Mouse (Mus musculus) ES-Bruce4 (cell line): ENCODE data around the gene Calm1.

Source experiments
- CTCF ChIP-seq: IDR thresholded peaks from one replicate; pipeline ENCODE4 v1.8.1; 2011; ENCODE audit warnings: low read depth, low read length
- EP300 ChIP-seq: IDR thresholded peaks from 2 replicates; pipeline ENCODE4 v1.6.1; 2011; ENCODE audit warnings: low read depth, low read length; ENCODE audit not compliant: insufficient read depth
- POLR2A ChIP-seq: IDR thresholded peaks from one replicate; pipeline ENCODE4 v1.8.1; 2011; ENCODE audit warnings: low read length; ENCODE audit not compliant: insufficient read depth

DNA sequence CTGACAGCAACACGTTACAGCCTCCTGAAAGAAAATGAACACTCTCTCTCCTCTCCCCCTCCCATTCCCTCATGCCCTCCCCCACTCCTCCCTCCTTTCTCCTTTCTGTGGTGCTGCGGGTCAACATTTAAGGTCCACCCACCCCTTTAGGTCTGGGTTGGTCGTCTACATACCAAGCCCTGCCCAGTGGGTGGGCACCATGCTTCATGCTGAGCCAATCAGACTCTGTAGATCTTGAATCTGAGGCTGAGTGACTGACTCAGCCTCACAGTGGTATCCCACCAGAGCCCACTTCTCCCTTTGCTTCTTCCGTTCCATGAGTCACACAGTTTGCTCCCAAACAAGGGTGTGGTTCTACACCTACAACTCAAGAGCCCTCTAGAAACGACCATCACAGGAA is 36.2 kb downstream of the Calm1 start:
- TF ChIP-seq EP300 = no peak
- TF ChIP-seq CTCF = no peak
- no peak for TF ChIP-seq POLR2A
